Mouse (Mus musculus) forebrain, embryonic 10.5 days (tissue): ENCODE results near the gene Bace2. TPM values are rescaled to one million over a fixed set of nuclear protein-coding genes. Genes with fewer than 3 reads are reported as not detected.
A peak's percentile ranks its signal among the peaks of the same experiment; 100 is the strongest.

Source experiments
- DNase-seq: peaks from one replicate; pipeline ENCODE4 v3.0.0-alpha.2; 2017; ENCODE audit warnings: low spot score; ENCODE audit errors: extremely low spot score
- H3K27ac ChIP-seq: fragments of 300-500 bp; sonication (generic); 2 replicates; pipeline ENCODE4 v1.5.1; 2016; ENCODE audit warnings: mild to moderate bottlenecking
- H3K27me3 ChIP-seq: fragments of 300-500 bp; sonication (generic); 2 replicates; pipeline ENCODE4 v1.6.1; 2016; ENCODE audit warnings: mild to moderate bottlenecking; ENCODE audit not compliant: poor library complexity, severe bottlenecking
- H3K36me3 ChIP-seq: fragments of 300-500 bp; sonication (generic); replicated peaks from 2 replicates; pipeline ENCODE4 v1.6.1; 2016; ENCODE audit warnings: mild to moderate bottlenecking, moderate library complexity
- H3K4me1 ChIP-seq: fragments of 300-500 bp; sonication (generic); 2 replicates; pipeline ENCODE4 v1.6.1; 2016
- H3K4me3 ChIP-seq: fragments of 300-500 bp; sonication (generic); 2 replicates; pipeline ENCODE4 v1.5.1; 2016; ENCODE audit warnings: mild to moderate bottlenecking, moderate library complexity
- H3K9me3 ChIP-seq: fragments of 300-500 bp; sonication (generic); 2 replicates; pipeline ENCODE4 v1.6.1; 2016; ENCODE audit warnings: mild to moderate bottlenecking, moderate library complexity
- WGBS: fragments of 180-500 bp; shearing (Covaris S2); methylation state at CpG from one replicate; pipeline ENCODE4 v1.1.7; 2016; 5-methylcytosine and 5-hydroxymethylcytosine counted together
- polyA plus RNA-seq: library from polyadenylated mRNA; unstranded; fragments of >200 nt; fragmentation: Nextera tagmentation; extraction: Ambion mirVana; gene quantifications from 2 replicates; pipeline ENCODE4 v1.2.1, GENCODE M21; 2016

The Bace2 gene
- polyA plus RNA-seq, 1 experiment from 2014 or later, result 3.1 TPM

DNA sequence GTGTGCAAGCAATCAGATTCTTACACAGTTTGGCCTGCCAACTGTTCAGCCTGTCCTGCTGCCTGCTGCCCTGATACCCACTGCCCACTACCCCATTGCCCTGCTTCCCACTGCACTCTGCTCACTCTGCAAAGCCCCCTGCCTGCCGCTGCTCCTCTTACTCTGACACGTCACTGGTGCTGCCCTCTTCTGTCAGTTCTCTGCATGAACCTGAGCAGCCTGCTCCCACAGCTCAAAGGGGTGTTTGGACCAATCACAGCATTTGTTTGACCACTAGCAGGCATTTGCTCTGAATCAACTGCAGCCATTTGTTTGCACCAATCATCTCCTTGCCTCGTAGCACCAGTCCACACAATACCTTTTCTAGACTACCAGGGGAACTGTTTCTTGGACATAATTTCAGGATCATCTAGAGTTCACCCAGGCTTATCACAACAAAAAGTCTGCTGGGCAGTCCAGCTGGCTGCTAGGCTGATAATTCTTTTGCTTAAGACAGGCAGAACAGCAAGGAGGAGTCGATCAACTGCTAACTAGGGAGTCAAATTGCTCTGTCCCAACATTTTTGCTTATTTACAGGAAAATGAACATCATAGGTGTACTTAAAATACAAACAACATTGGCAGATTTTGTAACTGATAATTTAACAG lies 61.5 kb downstream of the Bace2 start:
- Histone ChIP-seq H3K4me1 (peaks cover 6% of the 10 kb centered on the region), H3K27me3 (no peaks in the 10 kb centered on the region), H3K36me3 (no peaks in the 10 kb centered on the region), H3K27ac (no peak overlapping the region), H3K9me3 (no peaks in the 10 kb centered on the region), H3K4me3 (no peak overlapping the region)
- peak; percentile 65 for DNase-seq
- WGBS, result 19% methylated on average over 4 of the region's 4 CpGs

DNA sequence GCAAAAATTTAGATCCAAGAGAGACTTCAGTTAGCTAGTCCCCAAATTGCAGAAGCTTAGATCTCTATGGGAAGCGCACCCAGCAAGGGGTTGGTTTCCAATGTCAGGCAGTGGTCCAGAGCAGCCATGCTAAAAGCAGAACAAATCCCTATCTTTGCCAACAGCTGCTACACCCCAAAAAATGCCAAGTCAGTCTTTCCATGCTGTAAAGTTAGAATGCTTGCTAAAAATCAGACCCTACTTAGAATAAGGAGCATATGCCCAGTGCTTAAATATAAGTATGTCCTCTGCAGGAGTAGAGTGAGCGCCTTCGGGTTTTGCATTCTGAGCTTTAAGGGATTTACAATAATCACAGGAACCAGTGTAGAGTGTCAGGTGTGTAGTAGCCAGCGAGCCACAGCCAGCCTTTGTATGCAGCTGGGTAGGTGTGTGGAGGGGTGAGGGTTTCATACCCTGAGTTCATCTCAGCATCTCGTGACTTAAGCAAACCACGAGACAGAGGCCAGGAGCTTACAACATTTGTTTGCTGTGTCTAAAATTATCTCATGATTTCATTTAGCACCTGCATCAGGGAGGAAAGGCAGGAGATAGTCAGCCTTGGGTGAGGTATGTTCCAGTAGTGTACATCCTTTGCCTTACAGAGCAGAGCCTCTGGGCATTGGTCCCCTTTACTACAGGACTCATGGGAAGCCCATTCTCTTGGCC lies 62.4 kb downstream of the Bace2 start:
- no peak overlapping the region for H3K4me3 ChIP-seq
- DNase-seq, result no peak
- H3K27me3 ChIP-seq, result no peaks in the 10 kb centered on the region

DNA sequence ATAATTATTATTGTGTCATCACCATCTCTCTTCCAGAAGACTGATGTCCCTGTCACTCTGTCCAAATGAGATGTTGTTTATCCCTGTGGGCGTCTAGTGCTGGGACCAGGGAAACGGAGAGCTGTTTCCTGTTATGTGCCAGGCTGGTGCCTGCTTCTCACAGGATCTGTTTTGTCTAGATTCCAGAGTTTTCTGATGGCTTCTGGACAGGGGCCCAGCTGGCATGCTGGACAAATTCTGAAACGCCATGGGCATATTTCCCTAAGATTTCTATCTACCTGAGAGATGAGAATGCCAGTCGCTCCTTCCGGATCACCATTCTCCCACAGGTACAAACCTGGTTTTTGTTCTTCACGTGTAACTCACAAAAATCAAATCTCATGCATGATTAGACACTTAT lies 65.1 kb downstream of the Bace2 start:
- no peak overlapping the region for H3K27ac ChIP-seq
- no peak overlapping the region for H3K4me3 ChIP-seq
- H3K27me3 ChIP-seq, result no peaks in the 10 kb centered on the region
- 92% methylated on average over 6 of the region's 6 CpGs for WGBS
- no peaks in the 10 kb centered on the region for H3K9me3 ChIP-seq
- H3K36me3 ChIP-seq, result no peaks in the 10 kb centered on the region
- H3K4me1 ChIP-seq, result peaks cover 6% of the 10 kb centered on the region
- DNase-seq, result no peak

More for the DNA sequence above, 62.4 kb downstream of the Bace2 start:
- 91% methylated on average over 6 of the region's 6 CpGs for WGBS
- Histone ChIP-seq H3K4me1 (peaks cover 6% of the 10 kb centered on the region), H3K27ac (no peak overlapping the region), H3K36me3 (no peaks in the 10 kb centered on the region), H3K9me3 (no peaks in the 10 kb centered on the region)

DNA sequence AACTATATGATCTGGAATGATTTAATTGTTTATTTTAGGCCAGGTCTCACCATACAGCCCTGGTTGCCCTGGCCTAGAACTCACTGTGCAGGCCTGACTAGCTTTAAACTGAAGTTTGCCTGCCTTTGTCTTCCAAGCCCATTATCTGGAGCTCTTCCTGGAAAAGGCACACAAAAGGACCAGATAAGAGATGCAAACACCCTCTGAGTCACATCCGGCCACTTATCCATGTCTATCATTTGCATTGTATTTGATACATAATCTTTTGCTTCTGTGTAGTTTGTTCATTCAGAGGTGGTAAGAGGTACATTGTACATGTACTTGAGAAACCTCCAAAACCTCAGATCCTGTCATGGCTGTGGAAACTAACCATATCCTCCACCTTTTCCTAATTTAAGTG lies 67.1 kb downstream of the Bace2 start:
- no peak for DNase-seq
- Histone ChIP-seq H3K4me3 (no peak overlapping the region), H3K4me1 (no peaks in the 10 kb centered on the region), H3K27ac (no peak overlapping the region), H3K9me3 (no peaks in the 10 kb centered on the region), H3K27me3 (no peaks in the 10 kb centered on the region), H3K36me3 (no peaks in the 10 kb centered on the region)
- WGBS, result 91% methylated on average over 1 of the region's 1 CpGs

DNA sequence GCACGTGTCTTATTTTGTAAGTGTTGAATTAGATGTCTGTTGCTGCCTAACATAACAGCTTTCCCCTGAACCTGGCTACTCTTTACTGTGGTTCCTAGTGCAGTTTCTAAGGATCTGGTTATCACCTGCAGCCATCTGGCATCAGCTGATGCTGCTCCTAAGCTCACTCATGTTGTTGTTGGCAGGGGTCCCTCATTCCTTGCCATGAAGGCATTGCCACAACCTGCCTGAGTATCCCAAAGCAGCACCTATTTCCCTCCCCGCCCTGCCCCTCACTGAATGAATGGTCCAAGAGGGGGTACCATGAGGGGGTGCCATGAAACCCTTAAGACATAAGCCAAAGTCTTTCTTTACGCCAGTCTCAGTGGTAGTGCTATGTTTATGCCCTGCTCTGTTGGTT lies 71.5 kb downstream of the Bace2 start:
- no peaks in the 10 kb centered on the region for H3K4me1 ChIP-seq

DNA sequence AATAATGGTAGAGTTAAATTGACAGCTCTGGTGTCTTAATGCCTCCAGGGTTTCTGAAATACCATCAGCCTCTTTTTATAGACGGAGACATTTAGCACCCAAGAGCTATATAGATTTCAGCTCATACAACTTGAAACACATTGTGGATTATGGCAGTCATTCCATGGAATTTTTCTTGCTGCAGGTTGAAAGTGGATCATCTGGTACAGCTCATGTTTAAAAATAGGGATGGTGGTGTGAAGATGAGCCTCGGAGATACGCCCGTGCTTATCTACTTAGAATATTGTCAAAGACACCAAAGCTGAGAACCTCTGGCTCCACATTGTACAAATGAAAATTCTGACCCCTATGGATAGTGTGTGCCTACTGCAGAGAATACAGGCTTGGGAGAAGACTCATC lies 73.5 kb downstream of the Bace2 start:
- H3K27me3 ChIP-seq, result no peaks in the 10 kb centered on the region
- DNase-seq, result no peak
- no peaks in the 10 kb centered on the region for H3K4me1 ChIP-seq
- no peak overlapping the region for H3K4me3 ChIP-seq
- H3K9me3 ChIP-seq, result no peaks in the 10 kb centered on the region
- no peaks in the 10 kb centered on the region for H3K36me3 ChIP-seq
- no peak overlapping the region for H3K27ac ChIP-seq
- 95% methylated on average over 4 of the region's 4 CpGs for WGBS

More for the DNA sequence above, 71.5 kb downstream of the Bace2 start:
- Histone ChIP-seq H3K36me3 (no peaks in the 10 kb centered on the region), H3K9me3 (no peaks in the 10 kb centered on the region), H3K4me3 (no peak overlapping the region), H3K27ac (no peak overlapping the region), H3K27me3 (no peaks in the 10 kb centered on the region)
- WGBS, result 80% methylated on average over 3 of the region's 3 CpGs
- DNase-seq, result no peak

DNA sequence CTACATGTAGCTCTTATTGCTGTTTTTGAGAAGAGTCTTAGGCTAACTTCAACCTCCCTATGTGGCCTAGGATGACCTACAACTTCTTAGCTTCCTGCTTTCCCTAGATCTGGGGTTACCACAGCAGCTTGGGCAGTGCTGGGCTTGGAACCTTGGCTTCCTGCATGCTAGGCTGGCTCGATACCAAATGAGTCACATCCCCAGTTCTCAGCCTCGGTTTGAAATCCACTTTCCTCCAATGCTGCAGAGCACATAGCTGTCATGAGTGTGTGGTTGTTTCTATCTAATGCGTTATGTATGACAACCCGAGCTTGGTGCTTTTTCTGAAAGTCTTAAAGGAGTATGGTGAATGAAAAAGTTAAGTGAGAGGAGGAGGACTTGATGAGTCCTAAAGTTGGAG lies 74.8 kb downstream of the Bace2 start:
- Histone ChIP-seq H3K9me3 (no peaks in the 10 kb centered on the region), H3K36me3 (no peaks in the 10 kb centered on the region), H3K27ac (no peak overlapping the region), H3K27me3 (no peaks in the 10 kb centered on the region), H3K4me3 (no peak overlapping the region), H3K4me1 (no peaks in the 10 kb centered on the region)
- WGBS, result 85% methylated on average over 4 of the region's 4 CpGs
- DNase-seq, result no peak

DNA sequence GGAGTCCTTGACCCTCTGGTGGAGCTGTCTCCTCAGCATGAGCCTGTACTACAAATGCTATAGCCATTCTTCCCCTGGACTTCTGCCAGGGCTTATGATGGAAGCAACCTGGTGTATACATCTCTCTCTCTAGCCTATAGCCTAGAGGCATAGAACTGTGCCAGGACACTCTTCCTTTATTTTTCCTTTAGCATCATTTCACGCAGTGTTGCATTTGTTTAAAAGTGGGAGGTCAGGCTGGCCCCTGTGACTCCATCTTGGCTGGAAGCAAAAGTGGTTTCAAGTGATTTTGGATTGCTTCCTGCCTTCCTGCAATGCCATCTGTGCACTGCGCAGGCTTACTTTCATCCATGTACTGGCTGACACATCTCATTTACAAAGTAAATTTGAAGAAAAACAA lies 77.7 kb downstream of the Bace2 start:
- no peak for DNase-seq
- WGBS, result 88% methylated on average over 2 of the region's 2 CpGs

DNA sequence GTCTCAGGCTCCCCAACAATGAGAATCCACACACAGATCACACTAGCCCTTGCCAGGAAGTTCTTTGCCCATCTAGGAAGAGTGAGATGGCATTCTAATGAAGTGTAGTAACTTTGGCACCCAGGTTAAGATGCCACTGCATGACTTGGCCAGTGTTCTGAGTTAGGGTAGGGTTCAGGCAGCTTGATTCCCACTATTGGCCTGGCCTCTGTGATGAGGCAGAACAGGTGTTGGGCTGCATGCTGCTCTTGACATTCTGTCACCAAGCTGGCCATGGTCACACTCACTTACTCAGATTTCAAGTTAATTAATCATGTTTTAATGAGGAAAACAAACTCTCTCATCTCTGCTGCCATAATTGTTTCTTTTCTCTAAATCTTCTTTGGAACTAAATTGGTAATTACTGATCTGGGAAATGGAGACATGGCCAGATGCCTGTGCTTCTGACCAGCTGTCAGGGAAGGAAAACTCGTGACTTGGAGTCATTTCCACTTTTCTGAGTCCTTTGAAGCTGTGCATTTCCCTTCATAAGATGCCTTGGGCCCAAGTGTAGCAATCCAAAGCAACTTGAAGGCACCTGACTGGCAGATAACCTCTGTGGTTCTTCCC lies 81.0 kb downstream of the Bace2 start:
- WGBS, result 53% methylated on average over 1 of the region's 1 CpGs
- DNase-seq, result no peak
- H3K4me1 ChIP-seq, result no peaks in the 10 kb centered on the region
- H3K9me3 ChIP-seq, result no peaks in the 10 kb centered on the region
- no peak overlapping the region for H3K4me3 ChIP-seq
- H3K36me3 ChIP-seq, result no peaks in the 10 kb centered on the region
- H3K27ac ChIP-seq, result no peak overlapping the region
- no peaks in the 10 kb centered on the region for H3K27me3 ChIP-seq

More for the DNA sequence above, 77.7 kb downstream of the Bace2 start:
- H3K36me3 ChIP-seq, result no peaks in the 10 kb centered on the region
- no peaks in the 10 kb centered on the region for H3K9me3 ChIP-seq
- no peak overlapping the region for H3K27ac ChIP-seq
- H3K27me3 ChIP-seq, result no peaks in the 10 kb centered on the region
- H3K4me3 ChIP-seq, result no peak overlapping the region
- no peaks in the 10 kb centered on the region for H3K4me1 ChIP-seq

DNA sequence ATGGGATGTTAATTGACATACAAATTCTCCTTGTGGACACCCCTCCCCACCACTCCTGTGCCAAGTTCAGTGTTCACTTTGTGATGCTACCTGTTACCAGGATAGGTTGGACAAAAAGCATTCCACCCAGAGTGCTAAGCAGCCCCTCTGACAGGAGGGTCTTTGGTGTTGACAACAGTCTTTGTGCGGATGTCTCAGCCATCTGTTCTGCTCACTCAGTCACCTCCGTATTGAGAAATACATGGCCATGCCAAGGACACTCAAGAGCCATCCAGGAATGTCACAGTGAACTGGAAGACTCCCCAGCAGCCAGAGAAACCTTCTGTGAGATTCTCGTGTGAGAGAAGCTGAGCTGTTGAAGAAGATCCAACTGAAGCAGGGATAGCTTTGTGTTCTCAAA lies 81.6 kb downstream of the Bace2 start:
- DNase-seq, result no peak
- Histone ChIP-seq H3K4me3 (no peak overlapping the region), H3K36me3 (no peaks in the 10 kb centered on the region), H3K4me1 (no peaks in the 10 kb centered on the region), H3K27ac (no peak overlapping the region), H3K9me3 (no peaks in the 10 kb centered on the region), H3K27me3 (no peaks in the 10 kb centered on the region)
- 77% methylated on average over 3 of the region's 3 CpGs for WGBS

DNA sequence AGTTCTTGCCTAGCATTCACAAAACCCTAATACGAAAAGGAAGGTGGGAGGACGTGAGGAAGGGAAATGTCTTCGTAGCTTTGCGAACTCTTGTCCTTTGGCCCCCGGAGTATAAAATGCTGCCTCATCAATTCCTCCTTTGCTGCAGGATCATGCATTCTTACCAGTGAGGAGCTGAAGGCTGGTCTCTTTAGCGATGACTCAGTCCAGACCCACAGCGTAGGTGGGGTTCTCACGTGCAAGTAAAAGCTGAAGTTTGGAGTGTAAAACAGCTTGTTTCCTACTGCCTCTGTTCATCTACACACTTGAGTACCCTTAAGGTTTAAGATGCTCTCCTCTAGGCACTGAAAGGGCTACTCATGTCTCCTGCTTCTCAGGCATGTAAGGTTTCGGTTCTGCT lies 85.4 kb downstream of the Bace2 start:
- DNase-seq, result no peak
- no peak overlapping the region for H3K27ac ChIP-seq
- 89% methylated on average over 9 of the region's 9 CpGs for WGBS
- H3K4me1 ChIP-seq, result no peaks in the 10 kb centered on the region
- H3K9me3 ChIP-seq, result no peaks in the 10 kb centered on the region
- H3K36me3 ChIP-seq, result no peaks in the 10 kb centered on the region
- no peaks in the 10 kb centered on the region for H3K27me3 ChIP-seq
- no peak overlapping the region for H3K4me3 ChIP-seq

DNA sequence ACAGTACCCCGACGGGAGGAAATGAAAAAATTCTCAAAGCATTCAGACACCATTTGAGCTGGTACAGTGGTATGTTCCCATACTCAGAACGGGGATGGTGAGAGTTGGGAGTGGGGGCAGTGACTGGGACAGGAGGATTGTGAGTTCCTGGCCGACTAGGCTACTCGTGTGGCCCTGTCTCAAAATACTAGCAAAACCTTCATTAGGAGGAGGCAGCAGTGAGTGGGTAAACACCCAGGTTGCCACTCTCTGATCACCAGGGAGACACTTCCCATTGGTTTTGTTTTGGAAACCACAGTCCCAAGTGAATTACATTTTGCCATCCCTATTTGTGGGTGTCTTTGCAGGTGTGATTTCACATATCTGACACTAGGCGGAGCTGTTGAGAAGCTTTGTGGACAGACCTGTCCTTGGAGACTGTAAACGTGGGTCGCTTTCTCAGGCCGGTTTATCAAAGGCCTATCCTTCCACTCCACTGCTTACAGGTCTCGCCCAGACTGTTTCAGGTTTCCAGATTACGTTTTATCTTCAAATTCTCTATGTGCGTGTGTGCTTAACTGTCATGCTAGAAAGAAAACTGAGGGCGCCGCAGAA lies 87.2 kb downstream of the Bace2 start:
- Histone ChIP-seq H3K27ac (no peak overlapping the region), H3K4me1 (no peaks in the 10 kb centered on the region), H3K36me3 (no peaks in the 10 kb centered on the region), H3K27me3 (no peaks in the 10 kb centered on the region), H3K4me3 (no peak overlapping the region), H3K9me3 (no peaks in the 10 kb centered on the region)
- peak; percentile 37 for DNase-seq
- WGBS, result 51% methylated on average over 14 of the region's 14 CpGs

DNA sequence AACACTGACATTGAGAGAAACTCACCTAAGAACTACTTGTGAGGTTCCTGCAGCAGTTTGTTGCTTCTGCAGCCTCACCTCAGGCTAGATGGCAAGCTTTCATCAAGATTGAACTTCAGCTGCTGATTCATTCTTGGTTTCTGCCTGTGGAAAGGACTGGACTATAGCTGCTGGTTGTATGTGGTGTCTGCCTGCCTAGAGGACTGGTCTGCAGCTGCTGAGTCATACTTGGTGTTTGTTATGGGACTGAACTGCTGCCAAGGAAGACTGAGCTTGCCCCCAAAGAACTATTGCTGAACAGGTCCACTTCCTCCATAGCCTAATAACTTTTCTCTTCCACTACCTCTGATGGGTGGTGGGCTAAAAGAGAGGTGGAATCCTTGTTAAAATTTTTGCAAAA lies 90.8 kb downstream of the Bace2 start:
- H3K36me3 ChIP-seq, result no peaks in the 10 kb centered on the region
- H3K27ac ChIP-seq, result no peak overlapping the region
- DNase-seq, result no peak
- H3K27me3 ChIP-seq, result no peaks in the 10 kb centered on the region
- no peaks in the 10 kb centered on the region for H3K9me3 ChIP-seq
- H3K4me3 ChIP-seq, result no peak overlapping the region
- H3K4me1 ChIP-seq, result no peaks in the 10 kb centered on the region
